Mouse (Mus musculus) liver, postnatal 0 days (tissue): ENCODE measurements around the gene Pde2a.

Source experiments
- CTCF ChIP-seq: sonication (generic); IDR thresholded peaks from 2 replicates; pipeline ENCODE4 v1.5.1; 2016; ENCODE audit warnings: antibody characterized with exemption, low read depth
- EP300 ChIP-seq: IDR thresholded peaks from 2 replicates; pipeline ENCODE4 v1.6.1; 2016; ENCODE audit warnings: antibody characterized with exemption, low read depth, mild to moderate bottlenecking

GRCm38 (mm10) chr7:101487102-101487501, 65.6 kb downstream of the Pde2a start:
- TF ChIP-seq CTCF: no peak
- TF ChIP-seq EP300: no peak
